Mouse (Mus musculus) limb, embryonic 14.5 days (tissue): ENCODE measurements at regions not wholly inside any gene's neighbourhood (a gene's known extent, or its start where the extent isn't known, plus 50 kb on each side); places are given as distances from the start of the nearest gene placed in this dataset.
A peak's percentile ranks its signal among the peaks of the same experiment; 100 is the strongest.

ENCODE experiments used
- ATAC-seq: fragments of 200-750 bp; cut with Nextera tagmentation; 2 replicates; pipeline ENCODE4 v1.8.0; 2017; ENCODE audit warnings: low read depth, moderate number of reproducible peaks, moderate TSS enrichment; ENCODE audit not compliant: low FRiP score
- DNase-seq: peaks from one replicate; pipeline ENCODE4 v3.0.0-alpha.2; 2015; ENCODE audit warnings: low spot score
- H3K27ac ChIP-seq: fragments of 300-500 bp; sonication (generic); replicated peaks from 2 replicates; pipeline ENCODE4 v1.5.1; 2014; ENCODE audit warnings: low read depth, mild to moderate bottlenecking, low read length, moderate library complexity, mixed read lengths
- H3K27me3 ChIP-seq: fragments of 300-500 bp; sonication (generic); 2 replicates; pipeline ENCODE4 v1.6.1; 2014; ENCODE audit warnings: low read length, mixed read lengths; ENCODE audit not compliant: control insufficient read depth, insufficient read depth
- H3K36me3 ChIP-seq: fragments of 300-500 bp; sonication (generic); 2 replicates; pipeline ENCODE4 v1.6.1; 2014; ENCODE audit warnings: mild to moderate bottlenecking, low read length, moderate library complexity, mixed read lengths; ENCODE audit not compliant: control insufficient read depth, insufficient read depth
- H3K4me1 ChIP-seq: fragments of 300-500 bp; sonication (generic); 2 replicates; pipeline ENCODE4 v1.6.1; 2014; ENCODE audit warnings: antibody characterized with exemption, low read length, mixed read lengths; ENCODE audit not compliant: control insufficient read depth, insufficient read depth
- H3K4me2 ChIP-seq: fragments of 300-500 bp; sonication (generic); replicated peaks from 2 replicates; pipeline ENCODE4 v1.6.1; 2014; ENCODE audit warnings: low read depth, mild to moderate bottlenecking, low read length, moderate library complexity; ENCODE audit not compliant: severe bottlenecking
- H3K4me3 ChIP-seq: fragments of 300-500 bp; sonication (generic); replicated peaks from 2 replicates; pipeline ENCODE4 v1.5.1; 2014; ENCODE audit warnings: low read length
- H3K9ac ChIP-seq: fragments of 300-500 bp; sonication (generic); 2 replicates; pipeline ENCODE4 v1.6.1; 2014; ENCODE audit warnings: mild to moderate bottlenecking, low read depth, low read length, moderate library complexity; ENCODE audit not compliant: severe bottlenecking
- H3K9me3 ChIP-seq: fragments of 300-500 bp; sonication (generic); 2 replicates; pipeline ENCODE4 v1.6.1; 2016; ENCODE audit warnings: low read length; ENCODE audit not compliant: control insufficient read depth
- POLR2A ChIP-seq: fragments of 200-500 bp; IDR thresholded peaks from 2 replicates; pipeline ENCODE4 v1.8.0; 2012; ENCODE audit warnings: inconsistent platforms, mild to moderate bottlenecking, moderate library complexity, borderline replicate concordance; ENCODE audit not compliant: insufficient read depth, insufficient read length; ENCODE audit errors: extremely low read depth
- WGBS: fragments of 180-500 bp; shearing (Covaris S2); extraction: QIAGEN DNeasy Blood & Tissue Kit; methylation state at CpG from one replicate; pipeline ENCODE4 v1.1.7; 2014; 5-methylcytosine and 5-hydroxymethylcytosine counted together

DNA sequence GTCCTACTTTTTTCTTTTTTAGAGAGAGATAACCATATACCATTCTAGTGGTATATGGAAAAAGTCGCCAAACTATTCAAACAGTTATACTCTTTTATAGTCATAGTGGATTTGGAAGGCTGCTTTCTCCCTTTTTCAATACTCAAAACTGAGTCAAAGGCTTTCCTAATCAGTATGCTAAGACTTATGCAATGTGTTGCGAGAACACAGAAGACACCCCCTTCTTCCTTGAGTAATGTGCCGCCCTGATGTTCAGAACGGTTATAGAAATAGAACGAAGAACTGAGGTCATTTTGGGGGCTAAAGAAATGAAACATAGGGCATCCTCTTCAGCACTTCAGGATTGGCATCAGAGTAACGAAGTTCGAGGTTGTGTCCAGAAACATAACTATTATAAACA, 192.7 kb downstream of the Gm11146 start:
- Histone ChIP-seq H3K27ac (no peak overlapping the region), H3K4me1 (peaks cover 12% of the 10 kb centered on the region), H3K4me2 (no peak overlapping the region), H3K4me3 (no peak overlapping the region), H3K9ac (no peak overlapping the region), H3K36me3 (no peaks in the 10 kb centered on the region), H3K27me3 (no peaks in the 10 kb centered on the region), H3K9me3 (no peaks in the 10 kb centered on the region)
- no peak for TF ChIP-seq POLR2A
- 93% methylated on average over 7 of the region's 7 CpGs for WGBS
- DNase-seq (no peak), ATAC-seq (no peak)

- Histone ChIP-seq H3K4me3 (no peak overlapping the region), H3K27me3 (no peaks in the 10 kb centered on the region), H3K36me3 (no peaks in the 10 kb centered on the region), H3K9me3 (no peaks in the 10 kb centered on the region), H3K4me1 (peaks cover 23% of the 10 kb centered on the region), H3K27ac (no peak overlapping the region), H3K4me2 (no peak overlapping the region), H3K9ac (no peak overlapping the region)
- 89% methylated on average over 5 of the region's 5 CpGs for WGBS
- TF ChIP-seq POLR2A, result no peak
- ATAC-seq (no peak), DNase-seq (no peak)
Observed at GRCm38 (mm10) chr16:77406999-77407398, 194.9 kb downstream of the Gm11146 start.

- DNase-seq, result no peak
- H3K4me3 ChIP-seq, result no peak overlapping the region
- no peaks in the 10 kb centered on the region for H3K27me3 ChIP-seq
- H3K9me3 ChIP-seq, result no peaks in the 10 kb centered on the region
- WGBS, result 59% methylated on average over 6 of the region's 6 CpGs
- no peak overlapping the region for H3K4me2 ChIP-seq
- TF ChIP-seq POLR2A, result no peak
- no peaks in the 10 kb centered on the region for H3K36me3 ChIP-seq
- H3K4me1 ChIP-seq, result peaks cover 24% of the 10 kb centered on the region
- no peak for ATAC-seq
- H3K27ac ChIP-seq, result no peak overlapping the region
- H3K9ac ChIP-seq, result no peak overlapping the region
Observed at GRCm38 (mm10) chr16:77405859-77406258, 196.0 kb downstream of the Gm11146 start.

- TF ChIP-seq POLR2A, result no peak
- H3K27me3 ChIP-seq, result no peaks in the 10 kb centered on the region
- H3K4me1 ChIP-seq, result peaks cover 29% of the 10 kb centered on the region
- ATAC-seq (no peak), DNase-seq (peak; percentile 72)
- no peak overlapping the region for H3K4me3 ChIP-seq
- 30% methylated on average over 8 of the region's 8 CpGs for WGBS
- no peak overlapping the region for H3K9ac ChIP-seq
- H3K36me3 ChIP-seq, result no peaks in the 10 kb centered on the region
- H3K27ac ChIP-seq, result peak overlapping the region; percentile 10; the same call in 1 of the 2 replicates
- no peaks in the 10 kb centered on the region for H3K9me3 ChIP-seq
- H3K4me2 ChIP-seq, result peak overlapping the region; percentile 1; the same call in 1 of the 2 replicates
Observed at GRCm38 (mm10) chr16:77405181-77405818, 196.6 kb downstream of the Gm11146 start.

DNA sequence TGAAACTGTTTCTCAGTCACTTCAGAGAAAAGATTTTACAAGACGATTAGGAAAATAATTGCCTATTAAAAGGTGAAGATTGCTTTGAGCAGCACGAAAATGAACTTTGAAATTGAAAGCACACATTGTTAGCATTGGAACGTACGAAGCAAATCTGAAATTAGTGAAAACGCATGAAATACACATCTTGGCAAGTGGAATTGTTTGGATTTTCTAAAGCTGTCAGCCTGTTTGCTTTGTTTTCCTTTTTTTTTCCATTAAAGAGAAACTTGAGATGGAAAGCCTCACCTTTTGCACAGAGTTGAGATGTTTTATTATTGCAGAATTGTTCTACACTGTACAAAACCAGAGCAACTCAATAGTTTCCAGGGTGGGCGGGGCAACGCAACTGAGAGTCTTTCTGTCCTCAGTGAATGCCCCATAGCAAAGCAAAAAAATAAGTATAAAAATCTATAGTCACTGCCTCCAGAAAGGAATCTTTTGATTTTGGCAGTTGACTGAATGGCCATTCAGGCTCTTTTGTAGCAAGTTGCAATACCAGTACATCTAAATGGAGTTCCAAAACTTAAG, 199.1 kb downstream of the Gm11146 start:
- Histone ChIP-seq H3K4me1 (peaks cover 37% of the 10 kb centered on the region), H3K36me3 (no peaks in the 10 kb centered on the region), H3K9ac (no peak overlapping the region), H3K27me3 (no peaks in the 10 kb centered on the region), H3K27ac (no peak overlapping the region), H3K9me3 (no peaks in the 10 kb centered on the region), H3K4me2 (no peak overlapping the region), H3K4me3 (no peak overlapping the region)
- no peak for TF ChIP-seq POLR2A
- ATAC-seq, result no peak
- 51% methylated on average over 7 of the region's 7 CpGs for WGBS
- no peak for DNase-seq
